Mouse (Mus musculus): ENCODE data around the gene Osbpl7. TPM values are rescaled to one million over a fixed set of nuclear protein-coding genes. Genes with fewer than 3 reads are reported as not detected.

The Osbpl7 gene
- polyA plus RNA-seq, 1 experiment from 2014 or later, result 6.1 TPM

- no peak overlapping the region for H3K4me2 ChIP-seq
- whole genome bisulfite sequencing, result 85% methylated on average over 4 of the region's 4 CpGs
- no peak overlapping the region for H3K4me3 ChIP-seq (ENCODE audit: low read depth, low read length)
- H3K36me3 ChIP-seq (ENCODE audit: control insufficient read depth, insufficient read depth, low read length), result peaks cover 6% of the 10 kb centered on the region; the same call in 1 of the 2 replicates
- H3K27me3 ChIP-seq (replicated peaks; ENCODE audit: control insufficient read depth, insufficient read depth, low read length), result no peaks in the 10 kb centered on the region; the same call in 1 of the 2 replicates
- peaks cover 13% of the 10 kb centered on the region for H3K4me1 ChIP-seq (replicated peaks; ENCODE audit: control insufficient read depth, insufficient read depth, low read length)
- no peak for ATAC-seq (replicated peaks; ENCODE audit: low FRiP score)
- H3K9ac ChIP-seq (ENCODE audit: low read depth, low read length), result no peak overlapping the region
- no peak for DNase-seq (ENCODE audit: low spot score)
- no peaks in the 10 kb centered on the region for H3K9me3 ChIP-seq (ENCODE audit: control insufficient read depth, low read length)
- no peak overlapping the region for H3K27ac ChIP-seq (ENCODE audit: low read depth, low read length)
These were observed 17.9 kb upstream of the Osbpl7 start for GRCm38 (mm10) chr11:97032499-97032898.

GRCm38 (mm10) chr11:97033781-97034180 lies 16.6 kb upstream of the Osbpl7 start:
- Histone ChIP-seq H3K4me2 (no peak overlapping the region), H3K36me3 (ENCODE audit: control insufficient read depth, insufficient read depth, low read length) (peaks cover 6% of the 10 kb centered on the region; the same call in 1 of the 2 replicates), H3K9me3 (ENCODE audit: control insufficient read depth, low read length) (no peaks in the 10 kb centered on the region), H3K9ac (ENCODE audit: low read depth, low read length) (no peak overlapping the region), H3K4me3 (ENCODE audit: low read depth, low read length) (no peak overlapping the region), H3K4me1 (replicated peaks; ENCODE audit: control insufficient read depth, insufficient read depth, low read length) (peaks cover 13% of the 10 kb centered on the region), H3K27me3 (replicated peaks; ENCODE audit: control insufficient read depth, insufficient read depth, low read length) (no peaks in the 10 kb centered on the region; the same call in 1 of the 2 replicates), H3K27ac (ENCODE audit: low read depth, low read length) (no peak overlapping the region)
- DNase-seq (ENCODE audit: low spot score), result no peak
- ATAC-seq (replicated peaks; ENCODE audit: low FRiP score), result no peak
- WGBS, result 91% methylated on average over 4 of the region's 4 CpGs

DNA sequence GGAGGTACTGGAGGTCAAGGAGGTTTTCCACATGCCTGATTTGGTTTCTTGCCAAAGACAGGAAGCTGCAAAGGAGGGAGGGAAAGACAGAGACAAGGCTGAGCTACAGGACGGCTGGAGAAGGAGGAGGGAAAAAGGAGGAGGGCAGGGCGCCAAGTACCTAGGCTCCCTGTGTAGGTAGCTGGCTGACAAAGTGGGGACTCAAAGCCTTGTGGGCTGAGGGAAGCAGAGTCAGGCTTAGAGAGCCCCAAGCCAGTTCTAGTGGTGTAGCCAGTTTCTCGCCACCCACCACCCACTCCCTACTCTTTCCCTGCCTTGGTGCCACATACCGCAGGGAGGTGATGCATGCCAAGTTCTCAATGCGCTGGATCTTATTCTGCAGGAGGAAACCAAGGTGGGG lies 14.3 kb upstream of the Osbpl7 start:
- H3K4me1 ChIP-seq (replicated peaks; ENCODE audit: control insufficient read depth, insufficient read depth, low read length), result no peaks in the 10 kb centered on the region
- ATAC-seq (replicated peaks; ENCODE audit: low FRiP score) (no peak), DNase-seq (ENCODE audit: low spot score) (no peak)
- no peak overlapping the region for H3K9ac ChIP-seq (ENCODE audit: low read depth, low read length)
- H3K27ac ChIP-seq (ENCODE audit: low read depth, low read length), result no peak overlapping the region
- no peak overlapping the region for H3K4me3 ChIP-seq (ENCODE audit: low read depth, low read length)
- 71% methylated on average over 5 of the region's 5 CpGs for WGBS
- H3K36me3 ChIP-seq (ENCODE audit: control insufficient read depth, insufficient read depth, low read length), result peaks cover 6% of the 10 kb centered on the region; the same call in 1 of the 2 replicates
- H3K27me3 ChIP-seq (replicated peaks; ENCODE audit: control insufficient read depth, insufficient read depth, low read length), result no peaks in the 10 kb centered on the region; the same call in 1 of the 2 replicates
- H3K4me2 ChIP-seq, result no peak overlapping the region
- no peaks in the 10 kb centered on the region for H3K9me3 ChIP-seq (ENCODE audit: control insufficient read depth, low read length)

- ATAC-seq (replicated peaks; ENCODE audit: low FRiP score), result no peak
- Histone ChIP-seq H3K4me1 (replicated peaks; ENCODE audit: control insufficient read depth, insufficient read depth, low read length) (peaks cover 6% of the 10 kb centered on the region), H3K9me3 (ENCODE audit: control insufficient read depth, low read length) (no peaks in the 10 kb centered on the region), H3K36me3 (ENCODE audit: control insufficient read depth, insufficient read depth, low read length) (peaks cover under 1% of the 10 kb centered on the region; the same call in 1 of the 2 replicates), H3K9ac (ENCODE audit: low read depth, low read length) (no peak overlapping the region), H3K4me3 (ENCODE audit: low read depth, low read length) (no peak overlapping the region), H3K27ac (ENCODE audit: low read depth, low read length) (no peak overlapping the region), H3K4me2 (no peak overlapping the region), H3K27me3 (replicated peaks; ENCODE audit: control insufficient read depth, insufficient read depth, low read length) (no peaks in the 10 kb centered on the region)
- DNase-seq (ENCODE audit: low spot score), result no peak
- 66% methylated on average over 7 of the region's 7 CpGs for WGBS
These were observed 11.5 kb upstream of the Osbpl7 start for GRCm38 (mm10) chr11:97038881-97039280.

DNA sequence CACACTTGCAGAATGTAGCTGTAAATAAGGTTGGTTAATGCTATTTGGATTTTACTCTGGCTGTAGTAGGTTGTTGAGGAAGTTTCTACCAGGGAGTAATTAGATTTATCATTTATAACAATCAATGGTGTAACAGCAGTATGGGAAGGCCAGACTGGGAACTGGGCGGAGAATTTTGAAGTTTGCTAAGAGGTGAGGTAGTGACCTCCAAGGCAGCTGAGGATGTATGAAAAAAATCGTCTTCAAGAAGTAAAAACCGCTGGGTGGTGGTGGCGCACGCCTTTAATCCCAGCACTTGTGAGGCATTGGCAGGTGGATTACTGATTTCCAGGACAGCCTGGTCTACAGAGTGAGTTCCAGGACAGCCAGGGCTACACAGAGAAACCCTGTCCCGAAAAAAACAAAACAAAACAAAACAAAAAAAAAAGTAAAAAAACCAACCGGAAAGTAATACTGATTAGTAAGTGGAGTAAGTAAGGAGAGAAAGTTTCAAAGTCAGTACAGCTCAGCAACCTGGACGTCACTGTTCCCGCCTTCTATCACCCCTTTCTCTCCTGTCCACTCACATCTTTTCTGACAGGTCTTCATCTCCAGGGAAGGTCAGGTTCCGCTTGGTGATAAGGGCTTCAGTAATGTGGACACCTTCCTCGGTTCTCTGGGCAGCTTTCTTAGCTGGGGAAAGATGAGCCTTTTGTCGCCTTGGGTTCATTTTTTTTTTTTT lies 10.0 kb upstream of the Osbpl7 start:
- peak overlapping the region; percentile 66 for H3K4me3 ChIP-seq (ENCODE audit: low read depth, low read length)
- 0 out of 2 replicates have a peak overlapping the region, but pooled peaks have one; percentile 46 for H3K9ac ChIP-seq (ENCODE audit: low read depth, low read length)
- peaks cover 6% of the 10 kb centered on the region for H3K4me1 ChIP-seq (replicated peaks; ENCODE audit: control insufficient read depth, insufficient read depth, low read length)
- peak overlapping the region; percentile 84 for H3K4me2 ChIP-seq
- peaks cover 9% of the 10 kb centered on the region for H3K36me3 ChIP-seq (ENCODE audit: control insufficient read depth, insufficient read depth, low read length)
- DNase-seq (ENCODE audit: low spot score), result no peak
- H3K27me3 ChIP-seq (replicated peaks; ENCODE audit: control insufficient read depth, insufficient read depth, low read length), result no peaks in the 10 kb centered on the region
- 36% methylated on average over 12 of the region's 12 CpGs for WGBS
- H3K27ac ChIP-seq (ENCODE audit: low read depth, low read length), result no peak overlapping the region
- H3K9me3 ChIP-seq (ENCODE audit: control insufficient read depth, low read length), result no peaks in the 10 kb centered on the region
- no peak; the same call in 1 of the 2 replicates for ATAC-seq (replicated peaks; ENCODE audit: low FRiP score)

DNA sequence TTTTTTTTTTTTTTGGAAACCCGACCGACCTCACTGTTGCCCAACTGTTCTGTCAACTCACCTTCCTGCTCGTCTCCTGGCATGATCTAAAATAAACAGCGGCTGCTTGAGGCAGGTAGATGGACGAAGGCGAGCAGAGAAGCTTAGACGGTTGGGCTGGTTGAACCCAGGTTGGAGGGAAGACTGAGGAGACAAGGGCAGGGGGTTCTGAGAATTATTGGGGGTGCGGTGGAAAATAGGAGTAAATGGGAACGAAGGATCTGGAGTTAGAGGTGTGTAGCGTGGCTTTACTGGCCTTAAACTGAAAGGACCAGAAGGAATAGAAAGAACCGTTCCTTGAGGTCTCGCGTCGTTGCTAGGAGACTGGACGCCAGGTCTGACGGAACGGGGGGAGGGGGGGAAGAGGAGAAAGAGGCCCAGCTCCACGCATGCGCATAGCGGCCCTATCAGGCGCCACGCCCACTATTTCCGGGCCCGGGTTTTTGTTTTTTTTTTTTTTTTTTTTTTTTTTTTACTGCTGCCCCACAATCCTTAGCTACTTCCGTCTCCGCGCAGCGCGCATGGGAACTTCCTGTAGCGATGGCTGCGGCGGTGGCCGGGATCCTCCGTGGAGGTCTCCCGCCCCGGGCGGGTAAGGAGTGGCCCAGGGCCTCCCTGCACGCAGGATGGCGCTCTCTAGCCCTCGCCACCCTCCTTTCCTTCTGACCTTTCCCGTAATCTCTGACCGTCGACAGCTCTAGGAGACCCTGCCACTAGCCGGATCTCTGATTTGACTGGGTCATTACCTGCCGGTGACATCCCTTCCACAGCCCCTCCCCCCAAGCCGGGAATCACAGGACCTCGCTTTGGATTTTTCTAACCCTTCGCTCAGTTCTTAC lies 9.2 kb upstream of the Osbpl7 start, which contains the start of the genes Lrrc46 and Mrpl10:
TSS of gene Lrrc46 (minus strand) at position 386 of the 878 bp plus-strand sequence.
TSS of gene Mrpl10 (plus strand) at position 539 of the 878 bp plus-strand sequence.
- WGBS, result 1% methylated on average over 43 of the region's 48 CpGs
- Histone ChIP-seq H3K27me3 (replicated peaks; ENCODE audit: control insufficient read depth, insufficient read depth, low read length) (no peaks in the 10 kb centered on the region), H3K4me3 (ENCODE audit: low read depth, low read length) (peak within 1 kb of the TSS; percentile 66), H3K27ac (ENCODE audit: low read depth, low read length) (no peak within 1 kb of the TSS), H3K4me1 (replicated peaks; ENCODE audit: control insufficient read depth, insufficient read depth, low read length) (peaks cover 6% of the 10 kb centered on the region), H3K36me3 (ENCODE audit: control insufficient read depth, insufficient read depth, low read length) (peaks cover 12% of the 10 kb centered on the region), H3K9me3 (ENCODE audit: control insufficient read depth, low read length) (no peaks in the 10 kb centered on the region), H3K9ac (ENCODE audit: low read depth, low read length) (peak within 1 kb of the TSS; percentile 70), H3K4me2 (peak within 1 kb of the TSS; percentile 84)
- ATAC-seq (replicated peaks; ENCODE audit: low FRiP score) (peak; percentile 89), DNase-seq (ENCODE audit: low spot score) (peak; percentile 87)

DNA sequence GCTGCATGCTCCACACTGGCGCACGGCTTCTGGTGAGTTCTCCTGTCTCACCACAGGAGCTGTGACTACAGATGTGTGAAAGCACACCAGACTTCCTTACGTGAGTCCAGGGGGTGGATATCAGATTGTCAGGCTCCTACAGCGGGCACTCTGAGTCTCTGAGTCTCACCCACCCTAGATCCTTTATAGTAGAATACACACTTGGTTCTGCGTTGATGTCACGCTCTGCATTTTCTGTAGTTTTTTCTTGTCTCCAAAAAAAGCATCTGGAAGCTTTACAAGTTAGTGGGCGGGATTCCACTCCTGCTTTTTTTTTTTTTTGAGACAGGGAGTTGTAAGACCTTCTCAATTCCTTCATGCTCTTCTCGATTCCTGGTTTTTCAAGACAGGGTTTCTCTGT lies 5.5 kb upstream of the Osbpl7 start:
- H3K4me2 ChIP-seq, result no peak overlapping the region
- no peak overlapping the region for H3K9ac ChIP-seq (ENCODE audit: low read depth, low read length)
- H3K27ac ChIP-seq (ENCODE audit: low read depth, low read length), result no peak overlapping the region
- no peaks in the 10 kb centered on the region for H3K27me3 ChIP-seq (replicated peaks; ENCODE audit: control insufficient read depth, insufficient read depth, low read length)
- 87% methylated on average over 8 of the region's 8 CpGs for WGBS
- H3K9me3 ChIP-seq (ENCODE audit: control insufficient read depth, low read length), result no peaks in the 10 kb centered on the region
- peaks cover 12% of the 10 kb centered on the region for H3K36me3 ChIP-seq (ENCODE audit: control insufficient read depth, insufficient read depth, low read length)
- ATAC-seq (replicated peaks; ENCODE audit: low FRiP score) (no peak), DNase-seq (ENCODE audit: low spot score) (no peak)
- H3K4me1 ChIP-seq (replicated peaks; ENCODE audit: control insufficient read depth, insufficient read depth, low read length), result peaks cover 6% of the 10 kb centered on the region
- H3K4me3 ChIP-seq (ENCODE audit: low read depth, low read length), result no peak overlapping the region

- H3K9ac ChIP-seq (ENCODE audit: low read depth, low read length), result no peak overlapping the region
- DNase-seq (ENCODE audit: low spot score), result no peak
- WGBS, result 82% methylated on average over 7 of the region's 7 CpGs
- H3K36me3 ChIP-seq (ENCODE audit: control insufficient read depth, insufficient read depth, low read length), result peaks cover 12% of the 10 kb centered on the region
- H3K27me3 ChIP-seq (replicated peaks; ENCODE audit: control insufficient read depth, insufficient read depth, low read length), result no peaks in the 10 kb centered on the region
- no peak overlapping the region for H3K27ac ChIP-seq (ENCODE audit: low read depth, low read length)
- no peak overlapping the region for H3K4me2 ChIP-seq
- no peak overlapping the region for H3K4me3 ChIP-seq (ENCODE audit: low read depth, low read length)
- H3K4me1 ChIP-seq (replicated peaks; ENCODE audit: control insufficient read depth, insufficient read depth, low read length), result peaks cover 11% of the 10 kb centered on the region
- no peak for ATAC-seq (replicated peaks; ENCODE audit: low FRiP score)
- H3K9me3 ChIP-seq (ENCODE audit: control insufficient read depth, low read length), result no peaks in the 10 kb centered on the region
These were observed 4.6 kb upstream of the Osbpl7 start for GRCm38 (mm10) chr11:97045861-97046260.
